Mouse (Mus musculus): Measurements from ENCODE around the gene Ncbp1. TPM values are rescaled to one million over a fixed set of nuclear protein-coding genes. Genes with fewer than 3 reads are reported as not detected.

Gene Ncbp1
- polyA plus RNA-seq, 1 experiment: 6.9 TPM

- 30% methylated on average over 2 of the region's 2 CpGs for WGBS
- H3K27ac ChIP-seq (ENCODE audit: insufficient read depth, low read depth, low read length): 0 out of 2 replicates have a peak overlapping the region, but pooled peaks have one; percentile 7
- H3K36me3 ChIP-seq (ENCODE audit: control insufficient read depth, insufficient read depth, low read length): peaks cover 48% of the 10 kb centered on the region
- H3K4me3 ChIP-seq (ENCODE audit: low read depth, low read length): no peak overlapping the region
- no peak for TF ChIP-seq POLR2A (IDR thresholded peaks at IDR 0.05; ENCODE audit: low read depth, low read length)
- TF ChIP-seq CTCF (IDR thresholded peaks at IDR 0.05; ENCODE audit: extremely low read depth, insufficient read length, insufficient replicate concordance, low read depth, low read length): no peak
- peaks cover 4% of the 10 kb centered on the region; the same call in 1 of the 2 replicates for H3K4me1 ChIP-seq (ENCODE audit: control insufficient read depth, insufficient read depth, insufficient read length, low read length)
- H3K27me3 ChIP-seq (ENCODE audit: control insufficient read depth, insufficient read depth, low read length): no peaks in the 10 kb centered on the region
Measured at GRCm38 (mm10) chr4:46164027-46164426, 25.6 kb downstream of the Ncbp1 start.

GRCm38 (mm10) chr4:46165831-46166230 lies 27.4 kb downstream of the Ncbp1 start:
- Histone ChIP-seq H3K4me3 (ENCODE audit: low read depth, low read length) (no peak overlapping the region), H3K36me3 (ENCODE audit: control insufficient read depth, insufficient read depth, low read length) (peaks cover 56% of the 10 kb centered on the region), H3K4me1 (ENCODE audit: control insufficient read depth, insufficient read depth, insufficient read length, low read length) (peaks cover 4% of the 10 kb centered on the region; the same call in 1 of the 2 replicates), H3K27ac (ENCODE audit: insufficient read depth, low read depth, low read length) (no peak overlapping the region), H3K27me3 (ENCODE audit: control insufficient read depth, insufficient read depth, low read length) (no peaks in the 10 kb centered on the region)
- 96% methylated on average over 5 of the region's 5 CpGs for WGBS
- TF ChIP-seq POLR2A (IDR thresholded peaks at IDR 0.05; ENCODE audit: low read depth, low read length): no peak
- no peak for TF ChIP-seq CTCF (IDR thresholded peaks at IDR 0.05; ENCODE audit: extremely low read depth, insufficient read length, insufficient replicate concordance, low read depth, low read length)

GRCm38 (mm10) chr4:46171761-46172160 lies 33.3 kb downstream of the Ncbp1 start:
- Histone ChIP-seq H3K36me3 (ENCODE audit: control insufficient read depth, insufficient read depth, low read length) (peaks cover 69% of the 10 kb centered on the region), H3K4me1 (ENCODE audit: control insufficient read depth, insufficient read depth, insufficient read length, low read length) (no peaks in the 10 kb centered on the region), H3K27me3 (ENCODE audit: control insufficient read depth, insufficient read depth, low read length) (no peaks in the 10 kb centered on the region), H3K4me3 (ENCODE audit: low read depth, low read length) (no peak overlapping the region), H3K27ac (ENCODE audit: insufficient read depth, low read depth, low read length) (no peak overlapping the region)
- WGBS: 58% methylated on average over 7 of the region's 7 CpGs
- TF ChIP-seq POLR2A (IDR thresholded peaks at IDR 0.05; ENCODE audit: low read depth, low read length) (no peak), CTCF (IDR thresholded peaks at IDR 0.05; ENCODE audit: extremely low read depth, insufficient read length, insufficient replicate concordance, low read depth, low read length) (no peak)

DNA sequence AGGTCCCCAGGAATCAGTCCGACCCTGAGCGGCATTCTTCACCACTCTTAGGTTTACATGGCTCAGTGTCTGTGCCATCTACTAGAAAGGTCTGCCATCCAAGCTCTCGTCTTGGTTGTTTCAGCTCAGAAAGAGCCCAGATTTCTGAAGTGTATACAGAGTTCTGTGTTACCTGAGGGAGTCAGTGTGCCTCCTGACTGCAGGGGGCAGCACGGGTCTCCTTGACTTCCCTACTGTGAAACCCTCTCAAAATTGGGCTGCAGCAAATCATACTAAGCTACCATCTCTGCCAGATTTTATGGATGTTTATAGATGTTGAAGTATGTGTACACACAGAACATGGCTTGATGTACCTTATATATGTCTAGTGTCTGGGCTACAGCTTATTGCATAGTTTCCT lies 37.9 kb downstream of the Ncbp1 start:
- WGBS: 75% methylated on average over 4 of the region's 4 CpGs
- TF ChIP-seq CTCF (IDR thresholded peaks at IDR 0.05; ENCODE audit: extremely low read depth, insufficient read length, insufficient replicate concordance, low read depth, low read length) (no peak), POLR2A (IDR thresholded peaks at IDR 0.05; ENCODE audit: low read depth, low read length) (no peak)
- no peak overlapping the region for H3K27ac ChIP-seq (ENCODE audit: insufficient read depth, low read depth, low read length)
- H3K4me3 ChIP-seq (ENCODE audit: low read depth, low read length): no peak overlapping the region
- no peaks in the 10 kb centered on the region for H3K4me1 ChIP-seq (ENCODE audit: control insufficient read depth, insufficient read depth, insufficient read length, low read length)
- peaks cover 64% of the 10 kb centered on the region for H3K36me3 ChIP-seq (ENCODE audit: control insufficient read depth, insufficient read depth, low read length)
- H3K27me3 ChIP-seq (ENCODE audit: control insufficient read depth, insufficient read depth, low read length): no peaks in the 10 kb centered on the region

GRCm38 (mm10) chr4:46177018-46177417 lies 38.6 kb downstream of the Ncbp1 start:
- Histone ChIP-seq H3K36me3 (ENCODE audit: control insufficient read depth, insufficient read depth, low read length) (peaks cover 67% of the 10 kb centered on the region), H3K4me3 (ENCODE audit: low read depth, low read length) (no peak overlapping the region), H3K27me3 (ENCODE audit: control insufficient read depth, insufficient read depth, low read length) (no peaks in the 10 kb centered on the region), H3K27ac (ENCODE audit: insufficient read depth, low read depth, low read length) (no peak overlapping the region), H3K4me1 (ENCODE audit: control insufficient read depth, insufficient read depth, insufficient read length, low read length) (no peaks in the 10 kb centered on the region)
- no peak for TF ChIP-seq POLR2A (IDR thresholded peaks at IDR 0.05; ENCODE audit: low read depth, low read length)
- TF ChIP-seq CTCF (IDR thresholded peaks at IDR 0.05; ENCODE audit: extremely low read depth, insufficient read length, insufficient replicate concordance, low read depth, low read length): no peak
- 78% methylated on average over 5 of the region's 5 CpGs for WGBS

- H3K27ac ChIP-seq (ENCODE audit: insufficient read depth, low read depth, low read length): no peak overlapping the region
- no peak overlapping the region for H3K4me3 ChIP-seq (ENCODE audit: low read depth, low read length)
- H3K27me3 ChIP-seq (ENCODE audit: control insufficient read depth, insufficient read depth, low read length): no peaks in the 10 kb centered on the region
- TF ChIP-seq CTCF (IDR thresholded peaks at IDR 0.05; ENCODE audit: extremely low read depth, insufficient read length, insufficient replicate concordance, low read depth, low read length) (no peak), POLR2A (IDR thresholded peaks at IDR 0.05; ENCODE audit: low read depth, low read length) (no peak)
- 93% methylated on average over 7 of the region's 7 CpGs for WGBS
- no peaks in the 10 kb centered on the region for H3K4me1 ChIP-seq (ENCODE audit: control insufficient read depth, insufficient read depth, insufficient read length, low read length)
- peaks cover 68% of the 10 kb centered on the region for H3K36me3 ChIP-seq (ENCODE audit: control insufficient read depth, insufficient read depth, low read length)
Measured at GRCm38 (mm10) chr4:46177496-46177895, 39.1 kb downstream of the Ncbp1 start.

- 85% methylated on average over 6 of the region's 6 CpGs for WGBS
- no peaks in the 10 kb centered on the region for H3K4me1 ChIP-seq (ENCODE audit: control insufficient read depth, insufficient read depth, insufficient read length, low read length)
- H3K36me3 ChIP-seq (ENCODE audit: control insufficient read depth, insufficient read depth, low read length): peaks cover 68% of the 10 kb centered on the region
- H3K4me3 ChIP-seq (ENCODE audit: low read depth, low read length): no peak overlapping the region
- TF ChIP-seq CTCF (IDR thresholded peaks at IDR 0.05; ENCODE audit: extremely low read depth, insufficient read length, insufficient replicate concordance, low read depth, low read length) (no peak), POLR2A (IDR thresholded peaks at IDR 0.05; ENCODE audit: low read depth, low read length) (no peak)
- H3K27me3 ChIP-seq (ENCODE audit: control insufficient read depth, insufficient read depth, low read length): no peaks in the 10 kb centered on the region
- H3K27ac ChIP-seq (ENCODE audit: insufficient read depth, low read depth, low read length): no peak overlapping the region
Measured at GRCm38 (mm10) chr4:46181168-46181567, 42.8 kb downstream of the Ncbp1 start.

Measured in small intestine, adult 2 months (tissue).